Mouse (Mus musculus): Measurements from ENCODE around the gene Il21. TPM values are rescaled to one million over a fixed set of nuclear protein-coding genes. Genes with fewer than 3 reads are reported as not detected.

Il21 gene
- polyA plus RNA-seq, 1 experiment from 2014 or later, result not detected

- H3K9ac ChIP-seq (ENCODE audit: low read length), result no peak overlapping the region
- H3K27ac ChIP-seq (replicated peaks in 1 of 2; ENCODE audit: control insufficient read depth in 1 of 2, insufficient read depth in 1 of 2, low read depth in 2 of 2, low read length in 2 of 2), result no peak overlapping the region
- no peak overlapping the region for H3K4me3 ChIP-seq (ENCODE audit: control insufficient read depth in 1 of 2, insufficient read depth in 1 of 2, low read depth in 1 of 2, low read length in 2 of 2)
- H3K4me2 ChIP-seq (ENCODE audit: low read length), result no peak overlapping the region
- no peak for ATAC-seq (ENCODE audit: insufficient number of reproducible peaks, insufficient read depth, low FRiP score, low read depth)
- no peaks in the 10 kb centered on the region; a peak in 1 of 4 replicates for H3K4me1 ChIP-seq (ENCODE audit: control insufficient read depth in 2 of 2, insufficient read depth in 2 of 2, low read length in 2 of 2)
- no peaks in the 10 kb centered on the region for H3K27me3 ChIP-seq (ENCODE audit: control insufficient read depth, insufficient read depth, low read length)
- 47% methylated on average over 10 of the region's 10 CpGs for WGBS
- H3K36me3 ChIP-seq (ENCODE audit: control insufficient read depth, insufficient read depth, low read length), result no peaks in the 10 kb centered on the region
- no peaks in the 10 kb centered on the region for H3K9me3 ChIP-seq (ENCODE audit: control insufficient read depth, low read length)
Observed at GRCm38 (mm10) chr3:37259331-37259999, 27.0 kb upstream of the Il21 start.

DNA sequence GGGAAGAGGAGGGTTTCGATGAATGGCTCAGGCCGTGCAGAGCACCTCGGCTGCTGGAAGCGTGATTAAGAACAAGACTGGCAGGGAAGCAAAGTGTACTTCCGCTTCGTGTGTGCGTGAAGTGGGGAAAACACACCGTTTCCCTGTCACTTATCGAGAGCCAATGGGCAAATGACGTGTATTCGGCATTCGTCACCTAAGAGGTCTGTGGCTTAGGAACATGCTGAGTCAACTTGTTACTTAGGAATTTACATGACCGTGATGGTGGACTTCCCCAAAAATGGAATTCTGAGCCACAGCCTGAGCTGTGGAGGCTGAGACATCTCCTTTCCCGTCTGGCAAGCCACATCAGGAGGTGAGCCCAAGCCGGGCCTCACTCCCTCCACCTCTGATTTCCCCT lies 25.3 kb upstream of the Il21 start:
- no peak overlapping the region for H3K4me2 ChIP-seq (ENCODE audit: low read length)
- H3K27me3 ChIP-seq (ENCODE audit: control insufficient read depth, insufficient read depth, low read length), result no peaks in the 10 kb centered on the region
- H3K4me3 ChIP-seq (ENCODE audit: control insufficient read depth in 1 of 2, insufficient read depth in 1 of 2, low read depth in 1 of 2, low read length in 2 of 2), result no peak overlapping the region
- no peak overlapping the region for H3K9ac ChIP-seq (ENCODE audit: low read length)
- no peaks in the 10 kb centered on the region; a peak in 1 of 4 replicates for H3K4me1 ChIP-seq (ENCODE audit: control insufficient read depth in 2 of 2, insufficient read depth in 2 of 2, low read length in 2 of 2)
- H3K36me3 ChIP-seq (ENCODE audit: control insufficient read depth, insufficient read depth, low read length), result no peaks in the 10 kb centered on the region
- ATAC-seq (ENCODE audit: insufficient number of reproducible peaks, insufficient read depth, low FRiP score, low read depth), result no peak
- no peak overlapping the region for H3K27ac ChIP-seq (replicated peaks in 1 of 2; ENCODE audit: control insufficient read depth in 1 of 2, insufficient read depth in 1 of 2, low read depth in 2 of 2, low read length in 2 of 2)
- 84% methylated on average over 15 of the region's 15 CpGs for WGBS
- no peaks in the 10 kb centered on the region for H3K9me3 ChIP-seq (ENCODE audit: control insufficient read depth, low read length)

DNA sequence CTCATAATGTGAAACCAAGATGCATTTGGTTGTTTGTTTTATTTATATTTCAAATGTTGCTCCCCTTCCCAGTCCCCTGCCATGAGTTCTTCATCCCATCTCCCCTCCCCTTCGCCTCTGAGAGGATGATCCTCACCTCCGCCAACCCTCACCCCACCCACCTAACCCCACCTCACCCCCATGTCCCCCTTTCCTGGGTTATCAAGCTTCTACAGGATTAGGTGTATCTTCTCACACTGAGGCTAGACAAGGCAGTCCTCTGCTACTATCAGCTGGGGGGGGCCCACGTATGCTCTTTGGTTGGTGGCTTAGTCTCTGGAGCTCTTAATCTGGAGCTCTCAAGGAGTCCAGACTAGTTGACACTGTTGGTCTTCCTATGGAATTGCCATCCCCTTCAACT lies 18.5 kb upstream of the Il21 start:
- ATAC-seq (ENCODE audit: insufficient number of reproducible peaks, insufficient read depth, low FRiP score, low read depth), result no peak
- Histone ChIP-seq H3K27ac (replicated peaks in 1 of 2; ENCODE audit: control insufficient read depth in 1 of 2, insufficient read depth in 1 of 2, low read depth in 2 of 2, low read length in 2 of 2) (no peak overlapping the region), H3K9ac (ENCODE audit: low read length) (no peak overlapping the region), H3K9me3 (ENCODE audit: control insufficient read depth, low read length) (no peaks in the 10 kb centered on the region), H3K4me3 (ENCODE audit: control insufficient read depth in 1 of 2, insufficient read depth in 1 of 2, low read depth in 1 of 2, low read length in 2 of 2) (no peak overlapping the region), H3K4me1 (ENCODE audit: control insufficient read depth in 2 of 2, insufficient read depth in 2 of 2, low read length in 2 of 2) (no peaks in the 10 kb centered on the region), H3K4me2 (ENCODE audit: low read length) (no peak overlapping the region), H3K36me3 (ENCODE audit: control insufficient read depth, insufficient read depth, low read length) (no peaks in the 10 kb centered on the region), H3K27me3 (ENCODE audit: control insufficient read depth, insufficient read depth, low read length) (no peaks in the 10 kb centered on the region)
- WGBS, result 67% methylated on average over 3 of the region's 3 CpGs

DNA sequence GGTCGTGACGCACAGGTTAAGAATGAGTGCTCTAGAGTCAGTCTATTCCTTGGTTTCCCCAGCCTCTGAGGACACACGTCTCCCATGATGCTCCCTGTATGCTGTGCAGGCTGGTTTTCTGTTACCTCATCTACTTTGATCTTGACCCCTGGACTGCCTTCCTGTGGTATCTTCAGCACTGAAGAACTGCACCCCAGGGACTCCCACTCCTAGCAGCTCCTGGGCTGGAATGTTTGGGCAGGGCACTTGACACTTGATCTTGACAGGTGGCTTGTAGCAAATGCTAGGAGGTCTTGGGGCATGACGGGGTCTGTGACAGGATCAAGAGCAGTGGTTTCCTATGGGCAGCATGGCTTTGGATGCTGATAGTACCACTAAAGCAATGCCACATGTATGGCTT lies 2.6 kb upstream of the Il21 start:
- no peak for ATAC-seq (ENCODE audit: insufficient number of reproducible peaks, insufficient read depth, low FRiP score, low read depth)
- H3K4me1 ChIP-seq (ENCODE audit: control insufficient read depth in 2 of 2, insufficient read depth in 2 of 2, low read length in 2 of 2), result no peaks in the 10 kb centered on the region
- no peak overlapping the region for H3K9ac ChIP-seq (ENCODE audit: low read length)
- no peaks in the 10 kb centered on the region for H3K9me3 ChIP-seq (ENCODE audit: control insufficient read depth, low read length)
- WGBS, result 64% methylated on average over 4 of the region's 4 CpGs
- H3K4me2 ChIP-seq (ENCODE audit: low read length), result no peak overlapping the region
- no peaks in the 10 kb centered on the region for H3K36me3 ChIP-seq (ENCODE audit: control insufficient read depth, insufficient read depth, low read length)
- no peak overlapping the region for H3K4me3 ChIP-seq (ENCODE audit: control insufficient read depth in 1 of 2, insufficient read depth in 1 of 2, low read depth in 1 of 2, low read length in 2 of 2)
- H3K27ac ChIP-seq (replicated peaks in 1 of 2; ENCODE audit: control insufficient read depth in 1 of 2, insufficient read depth in 1 of 2, low read depth in 2 of 2, low read length in 2 of 2), result no peak overlapping the region
- no peaks in the 10 kb centered on the region for H3K27me3 ChIP-seq (ENCODE audit: control insufficient read depth, insufficient read depth, low read length)

DNA sequence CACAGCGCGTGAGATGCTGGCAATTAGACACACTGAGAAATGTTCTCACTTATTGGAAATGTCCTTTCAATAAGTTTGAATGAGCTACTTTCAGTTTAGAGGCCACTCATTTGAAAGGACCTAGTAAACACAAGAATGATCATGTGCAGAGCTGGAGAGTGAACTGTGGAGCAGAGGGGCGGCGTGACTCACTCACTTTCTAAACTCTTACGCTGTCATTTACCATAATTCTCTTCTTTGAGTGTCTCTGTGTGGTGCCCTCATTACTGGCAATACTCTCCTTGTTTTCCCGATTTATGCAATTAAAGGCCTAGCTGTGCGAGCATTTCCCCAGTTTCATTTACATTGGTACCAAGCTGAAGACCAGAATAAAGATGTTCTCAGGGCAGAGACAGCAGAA lies 1.3 kb downstream of the Il21 start:
- Histone ChIP-seq H3K27me3 (ENCODE audit: control insufficient read depth, insufficient read depth, low read length) (no peaks in the 10 kb centered on the region), H3K4me3 (ENCODE audit: control insufficient read depth in 1 of 2, insufficient read depth in 1 of 2, low read depth in 1 of 2, low read length in 2 of 2) (no peak overlapping the region), H3K36me3 (ENCODE audit: control insufficient read depth, insufficient read depth, low read length) (no peaks in the 10 kb centered on the region), H3K4me1 (ENCODE audit: control insufficient read depth in 2 of 2, insufficient read depth in 2 of 2, low read length in 2 of 2) (no peaks in the 10 kb centered on the region; a peak in 1 of 4 replicates), H3K27ac (replicated peaks in 1 of 2; ENCODE audit: control insufficient read depth in 1 of 2, insufficient read depth in 1 of 2, low read depth in 2 of 2, low read length in 2 of 2) (no peak overlapping the region), H3K4me2 (ENCODE audit: low read length) (no peak overlapping the region), H3K9ac (ENCODE audit: low read length) (no peak overlapping the region), H3K9me3 (ENCODE audit: control insufficient read depth, low read length) (no peaks in the 10 kb centered on the region)
- ATAC-seq (ENCODE audit: insufficient number of reproducible peaks, insufficient read depth, low FRiP score, low read depth), result no peak
- WGBS, result 89% methylated on average over 7 of the region's 7 CpGs

DNA sequence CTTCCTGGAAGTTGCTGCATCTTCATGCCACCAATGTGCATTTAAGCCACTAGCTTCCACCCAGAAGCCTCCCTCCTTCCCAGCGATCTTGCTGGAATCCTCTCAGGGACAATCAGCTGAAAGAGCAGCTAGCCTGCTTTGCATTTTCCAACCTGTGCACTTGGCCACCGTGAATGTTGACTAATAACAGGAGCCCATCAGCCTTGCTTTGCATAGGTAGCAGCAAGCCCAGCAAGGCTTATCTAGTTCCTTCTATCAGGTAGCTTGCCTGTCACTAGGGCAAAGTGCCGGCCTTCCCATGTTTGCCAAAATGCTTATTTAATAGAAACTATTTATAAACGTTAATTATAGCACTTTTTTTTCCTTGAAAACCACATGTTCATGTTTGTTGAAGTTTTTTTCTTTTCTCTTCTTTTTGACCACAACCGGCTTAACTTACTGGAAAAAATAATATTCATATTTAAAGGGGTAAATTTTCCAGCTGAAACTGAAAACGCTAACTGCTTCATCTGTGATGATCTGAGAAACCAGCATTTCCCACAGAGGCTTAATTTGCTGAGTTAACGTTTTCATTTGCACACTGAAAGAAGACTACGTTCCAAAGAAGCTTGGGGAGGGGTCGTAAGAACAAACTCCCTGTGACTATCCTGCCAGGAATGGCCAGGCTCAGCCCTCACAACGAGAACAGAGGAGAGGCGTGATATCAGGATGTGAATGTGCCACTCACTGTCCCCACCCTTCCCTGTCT lies 3.2 kb downstream of the Il21 start:
- no peaks in the 10 kb centered on the region; a peak in 1 of 4 replicates for H3K4me1 ChIP-seq (ENCODE audit: control insufficient read depth in 2 of 2, insufficient read depth in 2 of 2, low read length in 2 of 2)

GRCm38 (mm10) chr3:37225124-37225523 lies 7.3 kb downstream of the Il21 start:
- no peak for ATAC-seq (ENCODE audit: insufficient number of reproducible peaks, insufficient read depth, low FRiP score, low read depth)
- Histone ChIP-seq H3K4me1 (ENCODE audit: control insufficient read depth in 2 of 2, insufficient read depth in 2 of 2, low read length in 2 of 2) (no peaks in the 10 kb centered on the region; a peak in 1 of 4 replicates), H3K9ac (ENCODE audit: low read length) (no peak overlapping the region), H3K4me3 (ENCODE audit: control insufficient read depth in 1 of 2, insufficient read depth in 1 of 2, low read depth in 1 of 2, low read length in 2 of 2) (no peak overlapping the region), H3K27me3 (ENCODE audit: control insufficient read depth, insufficient read depth, low read length) (no peaks in the 10 kb centered on the region), H3K9me3 (ENCODE audit: control insufficient read depth, low read length) (no peaks in the 10 kb centered on the region), H3K27ac (replicated peaks in 1 of 2; ENCODE audit: control insufficient read depth in 1 of 2, insufficient read depth in 1 of 2, low read depth in 2 of 2, low read length in 2 of 2) (no peak overlapping the region), H3K36me3 (ENCODE audit: control insufficient read depth, insufficient read depth, low read length) (no peaks in the 10 kb centered on the region), H3K4me2 (ENCODE audit: low read length) (no peak overlapping the region)
- 88% methylated on average over 13 of the region's 13 CpGs for WGBS

More for the DNA sequence above, 3.2 kb downstream of the Il21 start:
- H3K9ac ChIP-seq (ENCODE audit: low read length), result no peak overlapping the region
- H3K36me3 ChIP-seq (ENCODE audit: control insufficient read depth, insufficient read depth, low read length), result no peaks in the 10 kb centered on the region
- H3K4me2 ChIP-seq (ENCODE audit: low read length), result no peak overlapping the region
- 51% methylated on average over 11 of the region's 11 CpGs for WGBS
- no peak overlapping the region for H3K4me3 ChIP-seq (ENCODE audit: control insufficient read depth in 1 of 2, insufficient read depth in 1 of 2, low read depth in 1 of 2, low read length in 2 of 2)
- H3K9me3 ChIP-seq (ENCODE audit: control insufficient read depth, low read length), result no peaks in the 10 kb centered on the region
- no peak overlapping the region for H3K27ac ChIP-seq (replicated peaks in 1 of 2; ENCODE audit: control insufficient read depth in 1 of 2, insufficient read depth in 1 of 2, low read depth in 2 of 2, low read length in 2 of 2)
- H3K27me3 ChIP-seq (ENCODE audit: control insufficient read depth, insufficient read depth, low read length), result no peaks in the 10 kb centered on the region
- ATAC-seq (ENCODE audit: insufficient number of reproducible peaks, insufficient read depth, low FRiP score, low read depth), result no peak
